Mouse (Mus musculus) myocyte (in vitro differentiated cells): ENCODE data around the gene Mbtd1.

Source experiments
- CEBPB ChIP-seq: IDR thresholded peaks from 2 replicates; pipeline ENCODE4 v1.6.1; 2011; ENCODE audit warnings: mild to moderate bottlenecking, moderate library complexity; ENCODE audit not compliant: poor library complexity, insufficient read depth, severe bottlenecking
- E2F4 ChIP-seq: IDR thresholded peaks from one replicate; pipeline ENCODE4 v1.6.1; 2011; ENCODE audit warnings: mild to moderate bottlenecking, control low read depth, moderate library complexity; ENCODE audit not compliant: insufficient read depth
- POLR2A ChIP-seq: IDR thresholded peaks from one replicate; pipeline ENCODE4 v1.6.1; 2011; ENCODE audit warnings: low read depth, mild to moderate bottlenecking, control low read depth, moderate library complexity; ENCODE audit not compliant: insufficient read length
- TCF12 ChIP-seq: IDR thresholded peaks from one replicate; pipeline ENCODE4 v1.6.1; 2011; ENCODE audit warnings: mild to moderate bottlenecking, control low read depth; ENCODE audit not compliant: poor library complexity, insufficient read depth, severe bottlenecking
- TCF3 ChIP-seq: IDR thresholded peaks from one replicate; pipeline ENCODE4 v1.6.1; 2011; ENCODE audit warnings: low read depth, control low read depth; ENCODE audit not compliant: insufficient read length

DNA sequence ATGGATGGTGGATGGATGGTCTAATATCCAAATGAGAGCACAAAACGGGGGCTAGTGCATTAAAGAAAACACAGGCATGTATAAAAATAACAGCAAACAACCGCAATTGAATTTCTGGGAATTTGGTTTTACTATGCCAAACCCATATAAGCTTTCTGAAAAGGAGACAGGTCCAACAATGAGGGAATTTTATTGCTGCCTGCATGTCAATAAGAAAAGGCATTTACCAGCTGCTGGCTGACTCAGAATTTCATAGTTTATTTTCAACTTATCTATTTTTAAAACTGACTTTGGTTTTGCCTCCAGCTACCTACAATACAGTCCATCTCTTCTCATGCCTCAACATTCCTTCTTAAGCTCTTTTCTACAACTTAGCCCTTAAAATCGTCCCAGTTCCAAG, 33.1 kb upstream of the Mbtd1 start:
- TF ChIP-seq E2F4: no peak
- TF ChIP-seq CEBPB: no peak
- TF ChIP-seq TCF3: no peak
- TF ChIP-seq POLR2A: no peak
- TF ChIP-seq TCF12: no peak
